Mouse (Mus musculus): Measurements from ENCODE around the gene Nuak2.

Nuak2 gene

DNA sequence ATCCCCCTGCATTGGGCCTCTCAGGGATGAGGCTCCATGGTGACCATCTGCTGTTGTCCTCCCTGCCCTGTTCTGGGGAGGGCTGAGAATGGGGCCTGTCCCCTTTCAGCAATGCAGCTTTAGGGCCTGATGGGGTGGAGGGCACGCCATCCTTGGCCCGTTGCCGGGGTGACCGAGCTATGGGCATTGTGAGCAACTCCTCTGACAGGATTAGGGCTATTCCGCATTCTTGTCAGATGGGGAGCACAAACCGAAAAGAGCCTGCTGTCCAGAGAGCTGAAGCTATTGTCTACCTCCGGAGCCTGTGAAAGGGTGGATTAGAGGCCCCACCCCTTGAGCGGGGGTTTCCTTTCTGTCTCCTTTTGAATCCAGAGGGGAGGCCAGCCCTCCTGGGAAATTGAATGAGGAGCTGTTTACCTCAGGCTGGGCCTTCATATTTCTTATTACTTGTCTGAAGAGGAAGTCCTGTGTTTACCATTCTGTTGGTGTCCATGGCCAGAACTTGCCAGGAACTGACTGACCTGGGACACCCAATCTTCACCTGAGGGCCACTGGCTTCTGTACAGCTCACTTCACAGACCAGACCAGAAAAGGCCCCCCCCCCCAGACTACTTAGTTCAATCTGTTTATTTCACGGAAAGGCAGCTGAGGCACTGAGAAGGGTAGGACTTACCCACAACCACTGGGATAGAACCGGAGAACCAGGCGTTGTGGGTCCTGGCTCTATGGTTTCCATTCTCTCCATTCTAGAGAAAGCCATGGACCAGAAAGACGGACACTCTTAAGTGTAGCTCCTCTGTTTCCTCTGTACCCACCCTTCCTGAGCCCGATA is 7.0 kb downstream of the Nuak2 start:
- CTCF ChIA-PET: interaction anchor here (1.4 to 1.6 kb wide), 2 partner anchors 15 to 32 kb away, joined by 3 to 4 read pairs; no protein-coding TSS in a partner anchor

DNA sequence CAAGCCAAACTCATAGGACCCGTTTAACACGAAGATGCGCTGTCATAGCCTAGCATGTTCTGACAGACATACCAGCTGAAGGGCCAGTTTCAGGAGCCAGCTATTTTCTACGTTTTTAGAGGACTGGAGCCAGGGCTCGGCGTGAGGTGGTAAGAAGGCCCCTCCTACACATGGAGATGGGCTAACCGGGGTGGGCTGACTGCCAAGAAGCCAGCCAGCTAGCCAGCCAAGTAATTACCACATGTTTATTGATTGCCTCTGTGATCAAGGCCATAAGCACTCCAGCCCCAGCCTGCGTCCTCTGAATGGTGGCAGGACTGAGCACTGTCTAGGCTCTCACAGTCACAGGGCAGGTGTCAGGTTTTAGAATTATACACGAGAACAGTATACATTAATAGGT is 10.9 kb downstream of the Nuak2 start:
- CTCF ChIA-PET: no interaction called here

DNA sequence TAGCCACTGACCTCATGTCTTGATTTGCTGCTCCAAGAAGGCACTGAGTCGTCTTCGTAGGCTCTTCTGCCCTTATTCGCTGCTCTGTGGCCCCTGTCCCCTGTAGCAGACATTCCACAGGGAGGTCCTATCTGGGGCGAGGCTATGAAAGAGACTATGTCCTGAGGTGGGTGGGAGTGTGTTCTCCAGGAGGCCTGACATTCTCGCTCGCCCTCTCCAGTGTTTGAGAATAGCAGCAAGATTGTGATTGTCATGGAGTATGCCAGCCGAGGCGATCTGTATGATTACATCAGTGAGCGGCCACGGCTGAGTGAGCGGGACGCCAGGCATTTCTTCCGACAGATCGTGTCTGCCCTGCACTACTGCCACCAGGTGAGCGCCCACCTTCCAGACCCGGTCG is 11.6 kb downstream of the Nuak2 start:
- CTCF ChIA-PET: no interaction called here

DNA sequence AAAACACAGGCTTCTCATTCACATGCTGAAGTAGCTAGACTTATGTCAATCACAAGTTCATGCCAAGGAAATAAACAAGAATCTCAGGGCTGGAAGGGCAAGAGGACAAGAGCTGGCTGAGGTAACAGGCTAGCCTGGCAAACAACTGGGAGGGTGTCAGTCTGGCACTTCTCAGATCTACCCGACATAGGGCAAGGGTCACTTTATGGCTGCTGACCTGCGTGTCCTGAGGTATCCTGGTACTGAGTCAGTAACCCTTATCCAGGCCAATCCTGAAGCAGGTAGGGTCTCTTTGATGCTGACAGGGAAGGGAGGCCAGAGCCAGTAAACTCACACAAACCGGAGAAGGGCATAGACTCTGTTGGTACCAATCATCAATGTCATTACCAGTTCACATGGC is 12.6 kb downstream of the Nuak2 start:
- CTCF ChIA-PET: no interaction called here

DNA sequence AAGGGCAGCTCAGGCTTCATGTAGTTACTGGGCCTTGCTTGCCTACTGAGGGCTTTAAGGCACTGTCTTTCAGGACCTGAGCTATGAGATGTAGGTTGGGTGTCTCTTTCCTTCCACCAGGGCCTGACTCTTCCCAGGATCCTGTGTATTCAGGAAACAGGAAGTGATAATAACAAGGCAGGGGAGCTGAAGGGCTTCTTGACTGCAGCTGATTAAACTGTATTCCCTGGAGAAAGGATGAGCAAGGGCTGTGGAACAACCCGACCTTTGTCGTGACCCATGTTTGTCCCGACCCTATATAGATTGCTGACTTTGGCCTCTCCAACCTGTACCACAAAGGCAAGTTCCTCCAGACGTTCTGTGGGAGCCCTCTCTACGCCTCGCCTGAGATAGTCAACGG is 13.7 kb downstream of the Nuak2 start:
- CTCF ChIA-PET: no interaction called here

DNA sequence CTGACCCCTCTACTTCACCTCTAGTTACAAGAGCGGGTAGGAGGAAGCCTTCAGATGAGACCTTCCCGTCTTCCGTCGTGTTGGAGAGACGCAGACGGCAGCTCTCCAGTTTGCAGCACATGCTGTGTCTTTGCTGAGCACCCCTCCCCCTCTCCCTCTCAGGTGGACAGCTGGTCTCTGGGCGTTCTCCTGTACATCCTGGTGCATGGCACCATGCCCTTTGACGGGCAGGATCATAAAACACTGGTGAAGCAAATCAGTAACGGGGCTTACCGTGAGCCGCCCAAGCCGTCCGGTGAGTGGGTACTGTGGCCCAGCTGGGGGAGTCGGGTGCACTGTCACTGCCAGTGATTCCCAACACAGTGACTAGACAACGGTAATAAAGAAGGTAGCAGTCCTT is 14.5 kb downstream of the Nuak2 start:
- CTCF ChIA-PET: no interaction called here

DNA sequence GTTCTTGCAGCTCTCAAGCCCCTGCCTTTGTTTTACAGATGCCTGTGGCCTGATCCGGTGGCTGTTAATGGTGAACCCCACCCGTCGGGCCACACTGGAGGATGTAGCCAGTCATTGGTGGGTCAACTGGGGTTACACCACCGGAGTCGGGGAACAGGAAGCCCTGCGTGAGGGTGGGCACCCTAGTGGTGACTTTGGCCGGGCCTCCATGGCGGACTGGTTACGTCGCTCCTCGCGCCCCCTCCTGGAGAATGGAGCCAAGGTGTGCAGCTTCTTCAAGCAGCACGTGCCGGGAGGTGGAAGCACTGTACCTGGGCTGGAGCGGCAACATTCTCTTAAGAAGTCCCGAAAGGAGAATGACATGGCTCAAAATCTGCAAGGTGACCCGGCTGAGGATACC is 15.4 kb downstream of the Nuak2 start:
- CTCF ChIA-PET: no interaction called here

DNA sequence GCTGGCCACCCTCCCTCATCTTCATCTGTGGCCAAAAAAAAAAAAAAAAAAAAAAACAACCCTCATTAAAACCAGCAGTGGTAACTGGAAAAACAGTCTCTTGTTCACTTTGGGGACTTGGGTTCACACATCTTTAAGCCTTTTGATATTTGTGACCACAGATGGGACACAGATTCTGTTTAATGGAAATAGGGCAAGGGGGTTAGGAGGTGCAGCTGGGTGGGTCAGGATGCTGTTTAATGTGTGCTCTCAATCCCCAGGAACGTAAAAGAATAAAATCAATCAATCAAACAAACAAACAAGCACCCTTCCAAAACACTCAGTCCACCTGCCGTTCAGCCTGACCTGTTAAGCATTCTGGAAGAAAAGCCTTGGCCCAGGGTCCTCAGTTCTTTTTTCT is 17.3 kb downstream of the Nuak2 start:
- CTCF ChIA-PET: interaction anchor here (0.7 kb wide), 1 partner anchor 14 kb away, joined by 15 read pairs; no protein-coding TSS in a partner anchor

DNA sequence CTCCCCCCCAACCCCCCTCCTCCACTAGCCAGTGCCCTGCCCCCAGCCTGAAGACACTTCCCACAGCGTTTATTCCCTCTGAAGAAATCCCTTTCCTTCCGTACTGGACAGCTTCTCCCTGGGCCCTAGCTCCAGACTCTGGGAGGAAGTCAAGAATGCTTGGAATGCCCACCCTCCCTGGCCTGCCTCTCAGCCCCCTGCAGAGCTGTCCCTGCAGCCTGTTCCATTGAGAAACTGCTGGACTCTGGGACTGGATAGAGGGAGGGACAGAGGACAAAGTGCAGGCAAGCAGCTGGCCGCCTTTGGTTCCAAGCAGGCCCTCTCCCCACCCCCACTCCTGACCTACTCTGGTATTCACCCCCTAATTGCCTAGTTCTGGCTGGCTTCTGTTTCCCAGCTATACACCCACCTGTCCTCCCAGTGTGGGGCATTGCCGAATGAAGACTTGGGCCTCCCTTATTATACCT is 17.8 kb downstream of the Nuak2 start:
- CTCF ChIA-PET: interaction anchor here (0.7 kb wide), 1 partner anchor 13 kb away, joined by 15 read pairs; no protein-coding TSS in a partner anchor

DNA sequence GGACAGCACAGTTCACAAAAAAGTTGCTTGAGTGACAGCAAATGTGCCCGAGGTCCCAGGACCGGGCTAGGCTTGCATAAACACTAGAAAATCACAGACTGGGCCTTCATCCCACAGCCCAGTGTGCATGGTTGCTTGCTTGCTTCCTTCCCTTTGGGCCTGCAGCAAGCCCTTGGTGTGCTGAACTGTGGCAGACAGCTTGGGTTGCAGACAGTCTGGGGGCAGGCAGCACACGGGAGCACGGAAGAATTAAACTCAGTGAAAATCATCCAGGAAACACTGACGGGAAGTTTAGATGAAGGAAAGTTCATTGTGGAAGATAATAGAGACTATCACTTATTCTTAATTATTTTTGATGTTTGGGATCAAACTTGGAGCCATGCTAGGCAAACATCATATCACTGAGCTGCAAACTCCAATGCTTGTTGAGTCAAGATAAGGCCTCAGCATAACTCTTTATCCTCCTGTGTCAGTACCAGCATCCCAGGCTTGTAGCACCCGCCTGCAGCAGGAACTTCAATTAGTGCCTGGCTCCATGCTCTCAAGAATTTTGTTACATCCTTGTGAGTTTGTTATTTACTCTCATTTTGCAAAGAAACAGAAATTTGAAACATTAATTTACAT is 18.4 kb downstream of the Nuak2 start:
- CTCF ChIA-PET: no interaction called here

DNA sequence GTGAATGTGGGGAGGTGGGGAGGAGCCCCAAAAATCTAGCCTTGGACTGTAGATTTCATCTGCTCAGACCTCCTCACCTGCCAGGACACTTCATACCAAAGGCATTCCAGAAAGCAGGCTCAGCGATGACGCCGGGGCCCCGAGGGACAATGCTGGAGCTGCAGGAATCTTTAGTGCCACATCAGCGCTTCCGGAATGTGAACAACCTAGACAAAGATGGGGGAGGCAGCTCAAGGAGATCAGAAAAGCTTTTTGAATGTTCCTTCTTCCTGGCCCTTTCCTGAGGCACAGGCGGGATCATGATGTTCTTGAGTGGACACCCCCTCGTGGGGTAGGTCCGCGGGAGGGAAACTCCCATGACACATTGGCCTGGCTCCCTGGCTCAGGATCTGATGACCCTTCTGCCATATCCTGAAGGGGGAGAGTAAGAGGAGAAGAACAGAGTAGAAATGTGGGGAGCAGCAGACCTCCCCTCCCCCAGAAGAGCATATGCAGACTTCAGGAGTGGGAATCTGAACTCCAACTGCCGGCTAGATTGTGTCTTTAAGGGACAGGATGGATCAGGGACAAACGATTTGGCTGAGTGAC is 19.5 kb downstream of the Nuak2 start:
- CTCF ChIA-PET: no interaction called here

DNA sequence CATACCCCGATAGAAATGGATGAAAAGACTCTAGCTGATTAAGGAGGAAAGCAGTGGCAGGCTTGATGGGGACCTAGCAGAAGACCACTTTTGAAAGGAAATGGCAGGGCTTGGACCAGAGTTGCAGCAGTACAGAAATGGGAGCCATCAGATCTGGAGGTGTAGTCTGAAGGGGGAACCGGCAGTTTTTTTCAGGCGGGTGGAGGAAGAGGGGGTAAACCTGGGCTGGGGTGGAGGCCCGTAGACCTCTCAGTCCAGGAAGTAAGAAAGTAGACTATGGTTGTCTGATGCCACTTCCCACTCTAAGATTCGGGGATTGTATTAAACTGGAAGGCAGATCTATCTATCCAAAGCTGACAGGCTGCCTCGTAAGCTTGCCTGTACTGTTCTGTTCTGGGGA is 21.0 kb downstream of the Nuak2 start:
- CTCF ChIA-PET: interaction anchor here (0.6 to 1.5 kb wide), 5 partner anchors 14 to 54 kb away, joined by 3 to 64 read pairs (median 4); partner anchors contain the start of gene Tmcc2

DNA sequence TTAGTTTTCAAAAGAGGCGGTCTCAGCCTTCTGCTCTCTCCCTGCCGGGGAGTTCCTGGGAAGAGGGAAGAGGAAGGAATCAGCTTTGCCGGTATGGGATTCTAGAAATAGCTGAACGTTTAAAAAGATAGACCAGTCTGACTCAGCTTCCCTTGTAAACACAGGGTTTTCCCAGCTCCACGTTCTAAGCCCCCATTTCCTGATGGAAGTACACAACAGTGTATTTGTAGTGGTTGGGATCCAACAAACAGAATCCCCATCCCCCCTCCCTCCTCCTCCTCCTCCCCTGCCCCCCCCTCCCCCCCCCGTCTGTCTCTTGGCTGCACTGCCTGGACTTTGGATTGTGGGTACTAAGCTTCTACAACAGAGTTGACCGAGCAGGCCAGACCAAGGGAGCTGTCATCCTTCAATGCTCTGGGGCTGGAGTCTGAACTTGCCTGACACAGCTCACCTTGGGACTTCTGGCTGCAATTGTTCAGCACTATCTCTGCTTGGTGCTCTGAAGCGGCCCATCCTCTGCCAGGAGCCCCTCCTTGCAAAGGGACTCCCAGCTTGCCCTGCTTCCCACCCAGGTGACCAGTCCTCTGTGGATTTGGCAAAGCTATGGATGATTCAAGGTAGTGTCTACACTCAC is 22.2 kb downstream of the Nuak2 start:
- CTCF ChIA-PET: interaction anchor here (1.3 to 1.5 kb wide), 2 partner anchors 15 to 21 kb away, joined by 4 to 64 read pairs; no protein-coding TSS in a partner anchor

DNA sequence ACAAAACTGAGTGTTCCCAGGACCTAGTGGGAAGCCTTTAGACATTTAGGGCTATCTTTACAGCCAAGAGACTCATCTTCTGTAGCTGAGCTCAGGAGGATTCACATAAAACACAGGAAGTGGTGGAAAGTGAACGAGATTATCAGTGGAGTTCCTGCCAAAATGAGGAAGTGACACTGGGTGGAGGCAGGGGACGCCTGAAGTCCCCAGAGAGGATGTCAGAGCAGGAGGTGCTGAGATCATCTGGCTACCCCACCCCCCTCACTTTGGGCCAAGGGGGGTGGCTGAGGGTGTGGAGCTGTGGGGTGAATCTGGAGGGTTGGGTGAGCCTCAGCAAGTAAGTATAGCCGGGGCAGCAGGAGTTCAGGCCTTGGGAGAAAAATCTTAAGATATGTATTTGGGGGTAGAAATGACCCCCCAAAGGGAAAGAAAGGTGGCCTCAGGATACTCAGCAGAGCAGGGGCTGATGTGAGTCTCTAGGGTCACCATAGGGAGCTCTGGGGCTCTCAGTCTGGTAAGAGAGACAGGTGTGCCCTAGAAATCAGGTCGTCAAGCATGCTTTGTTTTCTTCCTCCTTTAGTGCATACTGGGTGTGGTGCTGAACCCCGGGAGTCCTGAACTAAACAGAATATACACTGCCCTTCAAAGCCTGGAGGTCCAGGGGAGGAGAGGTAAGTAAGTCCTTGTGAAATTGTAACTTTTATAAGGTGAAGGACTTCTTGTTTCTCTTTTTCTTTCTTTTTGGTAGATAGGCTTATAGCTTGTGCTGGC is 26.0 kb downstream of the Nuak2 start:
- CTCF ChIA-PET: interaction anchor here (0.6 to 1.6 kb wide), 3 partner anchors 13 to 51 kb away, joined by 3 to 10 read pairs (median 3); no protein-coding TSS in a partner anchor

DNA sequence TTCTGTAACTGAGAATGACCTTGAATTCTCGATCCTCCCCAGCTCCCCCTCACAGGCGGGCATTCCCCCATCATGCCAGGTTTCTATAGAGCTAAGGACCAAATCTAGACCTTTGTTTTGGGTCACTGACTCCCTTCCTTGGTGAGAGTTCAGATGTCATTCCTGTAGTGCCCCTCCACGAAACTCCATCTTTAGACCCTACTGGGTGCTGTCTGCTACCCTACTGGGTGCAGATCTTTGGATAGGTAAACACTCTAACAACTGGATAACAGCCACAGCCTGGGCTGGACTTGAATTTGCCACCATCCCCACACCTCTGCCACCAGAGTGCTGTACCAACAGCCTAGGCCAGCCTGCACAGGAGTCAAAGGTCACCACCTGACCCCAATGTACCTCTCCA is 26.6 kb downstream of the Nuak2 start:
- CTCF ChIA-PET: interaction anchor here (0.5 to 1.6 kb wide), 4 partner anchors 12 to 347 kb away, joined by 3 to 7 read pairs (median 3); no protein-coding TSS in a partner anchor

DNA sequence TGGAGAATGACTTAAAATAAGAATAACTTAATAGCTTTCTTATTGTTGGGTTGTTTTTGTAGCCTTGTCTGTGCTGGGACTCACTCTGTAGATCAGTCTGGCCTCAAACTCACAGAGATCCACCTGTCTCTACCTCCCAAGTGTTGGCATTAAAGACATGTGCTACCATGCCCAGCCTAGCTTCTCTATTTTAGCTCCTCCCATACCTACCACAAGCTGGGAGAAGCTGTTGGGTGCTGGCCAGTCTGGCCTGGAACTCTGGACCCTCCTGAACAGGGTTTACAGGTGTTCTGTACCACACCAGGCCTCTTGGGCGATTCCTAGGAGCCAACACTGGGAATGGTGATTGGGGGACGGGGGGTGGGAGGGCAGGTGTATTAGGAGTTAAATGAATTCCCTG is 27.3 kb downstream of the Nuak2 start:
- CTCF ChIA-PET: interaction anchor here (0.5 to 1.6 kb wide), 3 partner anchors 12 to 348 kb away, joined by 3 to 7 read pairs (median 3); no protein-coding TSS in a partner anchor

DNA sequence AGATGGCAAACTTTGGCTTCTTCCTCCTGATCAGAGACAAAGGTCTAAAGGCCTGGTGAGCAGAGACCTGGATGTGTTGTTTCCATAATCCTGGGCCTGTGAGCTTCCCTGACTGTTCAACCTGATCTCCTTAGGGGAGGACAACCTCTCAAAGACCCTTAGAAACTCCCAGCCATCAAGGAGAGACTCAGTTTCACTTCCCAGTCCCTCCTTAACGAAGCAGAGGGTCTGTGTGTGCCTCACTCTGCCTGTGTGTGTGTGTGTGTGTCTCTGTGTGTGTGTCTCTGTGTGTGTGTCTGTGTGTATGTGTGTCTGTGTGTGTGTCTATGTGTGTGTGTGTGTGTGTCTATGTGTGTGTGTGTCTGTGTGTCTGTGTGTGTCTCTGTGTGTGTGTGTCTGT is 27.7 kb downstream of the Nuak2 start:
- CTCF ChIA-PET: interaction anchor here (1.4 kb wide), 1 partner anchor 31 kb away, joined by 7 read pairs; no protein-coding TSS in a partner anchor

DNA sequence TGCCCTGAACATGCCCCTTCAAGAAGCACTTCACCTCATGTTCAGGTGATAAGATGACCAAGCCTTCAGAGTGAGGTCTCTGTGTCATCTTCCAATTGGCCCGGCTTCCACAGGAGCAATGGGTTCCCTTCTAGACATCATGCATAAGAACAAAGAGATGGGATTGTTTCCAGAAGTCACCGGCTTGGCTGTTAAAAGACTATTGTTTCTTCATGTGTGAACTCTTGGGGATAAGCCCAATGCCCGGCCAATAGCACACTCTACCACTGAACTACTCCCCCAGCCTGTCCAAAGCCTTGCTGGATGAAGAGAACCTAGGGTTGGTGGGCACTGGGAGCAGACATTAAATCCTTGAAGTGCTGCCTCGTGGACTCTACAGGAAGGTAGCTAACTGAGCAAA is 29.6 kb downstream of the Nuak2 start:
- CTCF ChIA-PET: interaction anchor here (0.6 to 2.0 kb wide), 2 partner anchors 34 to 95 kb away, joined by 4 to 7 read pairs; no protein-coding TSS in a partner anchor

DNA sequence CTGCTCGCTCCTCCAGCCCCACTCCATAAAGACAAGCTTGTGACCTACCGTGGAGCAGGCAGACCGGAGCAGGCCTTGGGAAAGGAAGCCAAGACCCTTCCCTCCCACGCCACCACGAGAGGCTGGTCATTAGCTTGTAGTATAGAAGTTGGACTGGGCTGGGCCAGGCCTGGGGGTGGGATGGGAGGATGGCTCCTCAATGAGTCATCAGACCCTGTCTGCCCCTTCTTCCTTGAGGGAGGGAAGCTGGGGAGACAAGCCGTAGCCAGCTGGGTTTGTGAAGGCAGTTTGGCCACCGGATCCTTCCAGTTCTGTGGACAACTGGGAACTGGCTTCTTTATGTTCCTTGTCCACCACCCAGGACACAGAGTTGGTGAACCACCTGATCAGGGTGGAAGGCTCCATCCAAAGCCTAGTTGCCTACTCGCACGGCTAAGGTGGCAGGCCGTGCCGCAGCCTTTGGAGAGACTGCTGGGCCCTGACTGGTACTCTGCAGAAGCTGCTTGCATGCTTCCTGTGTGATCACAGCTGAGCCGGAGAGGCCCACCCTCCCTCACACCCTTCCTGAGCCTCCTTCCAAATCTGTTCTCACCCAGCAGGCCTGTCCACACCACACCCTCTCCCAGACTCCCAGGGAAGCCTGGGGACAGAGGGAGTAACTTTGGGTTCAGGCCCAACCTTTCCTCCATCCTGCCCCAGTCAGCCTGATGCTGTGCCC is 30.4 kb downstream of the Nuak2 start:
- CTCF ChIA-PET: interaction anchor here (0.6 to 2.0 kb wide), 2 partner anchors 35 to 94 kb away, joined by 4 to 7 read pairs; no protein-coding TSS in a partner anchor

DNA sequence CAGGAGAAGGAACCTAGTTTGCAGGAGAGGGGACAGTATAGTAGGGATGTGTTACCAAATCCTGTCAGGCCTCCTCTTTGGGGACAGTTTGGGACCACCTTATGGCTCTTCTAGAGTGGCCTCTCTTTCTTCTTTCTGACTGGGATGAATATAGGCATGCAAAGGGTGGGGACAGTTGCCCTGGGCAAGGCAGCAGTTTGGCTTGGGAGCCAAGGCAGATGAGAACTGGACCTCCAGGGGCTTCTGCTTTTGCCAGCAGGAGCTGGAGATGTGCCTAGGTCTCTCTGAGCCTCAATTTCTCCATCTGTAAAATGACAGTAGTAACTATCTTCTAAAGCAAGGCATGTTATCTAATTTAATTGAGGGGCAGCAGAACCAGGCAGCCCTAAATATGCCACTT is 31.0 kb downstream of the Nuak2 start:
- CTCF ChIA-PET: interaction anchor here (0.5 to 2.0 kb wide), 2 partner anchors 14 to 35 kb away, joined by 7 to 15 read pairs; no protein-coding TSS in a partner anchor

All from spleen, embryonic (tissue).